Mouse (Mus musculus) heart, adult 2 months (tissue): Measurements from ENCODE around the gene Ctnna3. TPM values are rescaled to one million over a fixed set of nuclear protein-coding genes. Genes with fewer than 3 reads are reported as not detected.
"Not testable (repeated sequence)": the region's sequence is repeated elsewhere in the genome, so short reads cannot be mapped to it uniquely, and the experiment has no call there.

Experiments used
- DNase-seq, 2 experiments: peaks; one replicate each; pipeline ENCODE4 v3.0.0; 2021
- H3K27ac ChIP-seq: fragments of 200-600 bp; 2 replicates; pipeline ENCODE4 v1.8.1; 2022
- H3K27me3 ChIP-seq: fragments of 200-500 bp; 2 replicates; pipeline ENCODE4 v1.6.1; 2012; ENCODE audit warnings: mild to moderate bottlenecking, low read length, inconsistent platforms, mixed read lengths; ENCODE audit not compliant: control insufficient read depth, insufficient read depth
- H3K36me3 ChIP-seq: fragments of 200-500 bp; 2 replicates; pipeline ENCODE4 v1.6.1; 2012; ENCODE audit warnings: low read length, inconsistent platforms; ENCODE audit not compliant: control insufficient read depth, insufficient read depth
- H3K4me1 ChIP-seq: fragments of 200-500 bp; 2 replicates; pipeline ENCODE4 v1.6.1; 2011; ENCODE audit warnings: low read length; ENCODE audit not compliant: control insufficient read depth, insufficient read depth
- H3K4me3 ChIP-seq: fragments of 200-600 bp; 2 replicates; pipeline ENCODE4 v1.8.1; 2022
- H3K79me2 ChIP-seq: fragments of 200-500 bp; replicated peaks from 2 replicates; pipeline ENCODE4 v1.6.1; 2012; ENCODE audit warnings: mild to moderate bottlenecking, inconsistent platforms, low read length, moderate library complexity, mixed read lengths; ENCODE audit not compliant: control insufficient read depth, insufficient read depth
- H3K9ac ChIP-seq: fragments of 200-500 bp; 2 replicates; pipeline ENCODE4 v1.6.1; 2012; ENCODE audit warnings: low read depth, mild to moderate bottlenecking, control low read depth, inconsistent platforms, low read length, mixed read lengths
- CTCF ChIP-seq: fragments of 200-600 bp; IDR thresholded peaks from 2 replicates; pipeline ENCODE4 v1.8.1; 2022; ENCODE audit warnings: antibody characterized with exemption, mild to moderate bottlenecking, moderate library complexity
- EP300 ChIP-seq: fragments of 200-500 bp; IDR thresholded peaks from 2 replicates; pipeline ENCODE4 v1.6.1; 2011; ENCODE audit warnings: low read depth, low read length, control low read depth; ENCODE audit not compliant: insufficient read depth
- POLR2A ChIP-seq: fragments of 200-500 bp; IDR thresholded peaks from 2 replicates; pipeline ENCODE4 v1.6.1; 2011; ENCODE audit warnings: mild to moderate bottlenecking, low read depth, low read length, control low read depth; ENCODE audit not compliant: insufficient read depth
- WGBS: fragments of 180-500 bp; shearing (Covaris S2); methylation state at CpG from one replicate; pipeline ENCODE4 v1.1.7; 2018; 5-methylcytosine and 5-hydroxymethylcytosine counted together
- intact Hi-C: fragments of 180-260 bp; cut with DNase I; formaldehyde crosslinking; loops from one replicate; pipeline ENCODE4 v1.15.1; 2025
- polyA plus RNA-seq: library from polyadenylated mRNA; depleted of rRNA; stranded (reverse); fragments of >200 nt; gene quantifications from 2 replicates; pipeline ENCODE4 v1.2.3, GENCODE M21; 2012
- total RNA-seq, 2 experiments: library from RNA; stranded (reverse); gene quantifications; 2 replicates each; pipeline ENCODE4 v1.2.3; 2021

Ctnna3 gene
- total and polyA plus RNA-seq, 3 experiments = 6.4 to 54.6 (median 46.9) TPM

- no peak for DNase-seq
- H3K27me3 ChIP-seq = no peaks in the 10 kb centered on the region
- no peak overlapping the region for H3K9ac ChIP-seq
- intact Hi-C loops = no loop called here
- WGBS = 87% methylated on average over 7 of the region's 7 CpGs
- H3K4me1 ChIP-seq = no peaks in the 10 kb centered on the region; the same call in 1 of the 2 replicates
- no peak overlapping the region for H3K27ac ChIP-seq
- no peak overlapping the region for H3K4me3 ChIP-seq
- no peaks in the 10 kb centered on the region for H3K79me2 ChIP-seq
- TF ChIP-seq POLR2A (no peak), CTCF (no peak), EP300 (no peak)
- H3K36me3 ChIP-seq = no peaks in the 10 kb centered on the region
Observed at GRCm38 (mm10) chr10:63431221-63431736, 1.4 kb downstream of the Ctnna3 start.

DNA sequence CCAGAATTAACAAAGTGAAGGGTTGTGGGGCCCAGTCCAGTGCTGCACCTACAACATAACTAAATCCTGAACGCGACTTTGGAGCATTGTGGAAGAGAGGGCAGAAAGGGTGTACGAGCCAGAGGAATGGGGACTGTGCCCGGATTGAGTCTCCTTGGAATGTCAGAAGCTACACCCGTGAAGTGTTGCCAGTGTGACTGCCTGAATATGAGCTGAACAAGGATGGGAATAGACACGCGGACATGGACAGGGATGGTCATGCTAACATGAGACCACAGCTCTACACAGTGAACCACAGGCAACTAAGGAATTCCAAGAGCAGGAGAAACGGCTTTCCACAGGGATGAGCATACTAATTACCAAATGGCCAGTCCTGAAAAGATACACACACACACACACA is 2.2 kb downstream of the Ctnna3 start:
- DNase-seq = no peak
- no peaks in the 10 kb centered on the region for H3K36me3 ChIP-seq
- no peak overlapping the region for H3K27ac ChIP-seq
- no peak overlapping the region for H3K4me3 ChIP-seq
- no peaks in the 10 kb centered on the region for H3K79me2 ChIP-seq
- WGBS = 89% methylated on average over 8 of the region's 8 CpGs
- intact Hi-C loops = no loop called here
- H3K27me3 ChIP-seq = no peaks in the 10 kb centered on the region
- H3K4me1 ChIP-seq = no peaks in the 10 kb centered on the region; the same call in 1 of the 2 replicates
- H3K9ac ChIP-seq = no peak overlapping the region
- TF ChIP-seq EP300 = no peak
- TF ChIP-seq POLR2A = no peak
- no peak for TF ChIP-seq CTCF

- no peak for DNase-seq
- no peak overlapping the region for H3K4me3 ChIP-seq
- WGBS = 33% methylated on average over 2 of the region's 2 CpGs
- intact Hi-C loops = no loop called here
- TF ChIP-seq EP300 (no peak), POLR2A (no peak), CTCF (no peak)
- no peak overlapping the region for H3K9ac ChIP-seq
- H3K27me3 ChIP-seq = no peaks in the 10 kb centered on the region
- no peak overlapping the region for H3K27ac ChIP-seq
- no peaks in the 10 kb centered on the region for H3K36me3 ChIP-seq
- no peaks in the 10 kb centered on the region for H3K79me2 ChIP-seq
- no peaks in the 10 kb centered on the region; the same call in 1 of the 2 replicates for H3K4me1 ChIP-seq
Observed at GRCm38 (mm10) chr10:63432887-63433286, 3.0 kb downstream of the Ctnna3 start.

DNA sequence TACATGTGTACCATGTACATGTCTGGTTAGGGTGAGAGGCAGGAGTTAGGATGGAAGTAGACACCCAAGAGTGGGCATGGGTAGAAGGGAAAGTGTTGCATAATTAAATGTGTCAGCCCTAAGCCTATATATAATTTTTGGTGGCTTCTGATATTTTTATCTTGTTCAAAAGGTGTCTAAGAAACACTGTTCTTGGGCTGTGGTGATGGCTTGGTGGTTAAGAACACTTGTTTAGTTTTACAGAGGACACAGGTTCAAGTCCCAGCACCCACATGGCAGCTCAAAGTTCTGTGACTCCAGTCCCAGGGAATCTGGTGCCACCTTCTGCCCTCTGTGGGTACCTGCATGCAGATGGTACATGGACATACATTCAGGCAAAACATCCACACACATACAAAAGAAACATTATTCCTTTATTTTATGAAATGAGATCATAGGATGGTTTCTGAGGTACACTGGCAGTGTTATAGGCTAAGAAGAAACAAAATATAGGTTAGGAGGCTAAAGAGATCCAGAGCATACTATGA is 8.9 kb downstream of the Ctnna3 start:
- intact Hi-C loops = no loop called here
- TF ChIP-seq POLR2A (no peak), CTCF (no peak), EP300 (no peak)

DNA sequence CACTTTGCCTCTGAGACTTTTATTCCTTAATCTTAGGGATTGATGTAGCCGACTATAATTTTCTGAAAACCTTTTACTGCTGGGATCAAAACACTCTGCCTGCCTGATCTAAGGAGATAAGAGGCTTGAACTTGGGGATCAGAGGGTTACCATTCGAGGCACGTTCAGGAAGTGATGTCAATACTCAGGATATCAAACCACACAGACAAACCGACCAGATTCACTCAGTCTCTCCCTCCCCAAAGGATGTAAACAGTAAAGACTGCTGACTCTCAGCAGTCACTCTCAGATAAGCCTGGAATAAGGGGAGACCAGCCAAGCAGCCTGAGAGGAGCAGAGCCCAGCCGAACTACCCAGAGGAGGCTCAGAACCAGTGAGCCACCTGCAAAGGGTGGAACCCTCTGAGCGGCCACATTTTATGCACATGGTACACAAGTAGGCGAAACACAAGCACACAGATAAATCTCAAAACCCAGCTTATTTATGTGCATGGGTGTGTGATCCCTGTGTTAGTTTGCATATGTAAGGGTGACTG is 9.9 kb downstream of the Ctnna3 start:
- TF ChIP-seq EP300 (no peak), POLR2A (no peak), CTCF (no peak)
- H3K27ac ChIP-seq = no peak overlapping the region
- H3K79me2 ChIP-seq = no peaks in the 10 kb centered on the region
- no peaks in the 10 kb centered on the region for H3K4me1 ChIP-seq
- no peak overlapping the region for H3K4me3 ChIP-seq
- no peaks in the 10 kb centered on the region for H3K27me3 ChIP-seq
- 47% methylated on average over 7 of the region's 7 CpGs for WGBS
- no peak for DNase-seq
- H3K36me3 ChIP-seq = no peaks in the 10 kb centered on the region
- H3K9ac ChIP-seq = no peak overlapping the region
- intact Hi-C loops = no loop called here

More for the DNA sequence above, 8.9 kb downstream of the Ctnna3 start:
- Histone ChIP-seq H3K79me2 (no peaks in the 10 kb centered on the region), H3K27me3 (no peaks in the 10 kb centered on the region), H3K36me3 (no peaks in the 10 kb centered on the region), H3K27ac (no peak overlapping the region), H3K4me3 (no peak overlapping the region), H3K9ac (no peak overlapping the region), H3K4me1 (no peaks in the 10 kb centered on the region)
- DNase-seq = no peak

DNA sequence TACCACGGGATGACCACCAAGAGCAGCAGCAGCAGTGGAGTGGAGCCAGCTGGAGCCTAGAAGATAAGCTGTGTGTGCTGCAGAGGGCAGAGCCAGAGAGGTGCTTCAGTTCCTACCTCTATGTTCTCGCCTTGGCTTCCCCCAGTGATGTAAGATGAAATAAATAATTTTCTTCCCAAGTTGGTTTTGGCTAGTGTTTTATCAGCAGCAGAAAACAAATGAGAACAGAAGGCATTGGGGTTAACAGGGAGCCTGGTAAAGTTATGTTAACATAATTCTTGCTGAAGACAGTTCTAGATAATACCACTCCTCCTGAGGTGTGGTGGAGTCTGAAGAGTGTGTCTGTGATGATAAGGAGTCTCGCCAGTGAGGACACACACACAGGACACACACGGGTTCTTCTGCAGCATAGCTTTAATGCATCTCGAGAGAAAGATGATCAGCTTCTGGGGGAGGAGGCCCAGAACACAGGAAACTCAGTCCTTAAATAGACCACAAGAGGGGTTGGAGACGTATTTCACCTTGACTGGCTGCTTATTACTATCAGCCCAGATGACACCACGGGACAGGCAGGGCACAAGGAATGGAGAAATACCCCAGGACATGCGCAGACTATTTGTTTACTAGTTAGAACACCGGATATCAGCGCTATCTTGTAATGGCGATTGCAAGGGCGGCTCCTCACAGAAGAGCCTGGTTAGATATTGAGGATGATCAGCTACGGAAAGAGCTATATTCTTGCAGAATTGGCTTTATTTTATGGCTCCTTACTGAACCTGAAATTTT is 14.9 kb downstream of the Ctnna3 start:
- H3K9ac ChIP-seq, H3K4me1 ChIP-seq, H3K36me3 ChIP-seq, H3K79me2 ChIP-seq, H3K27ac ChIP-seq, H3K4me3 ChIP-seq, H3K27me3 ChIP-seq, intact Hi-C loops, DNase-seq: not testable (repeated sequence)
- 73% methylated on average over 13 of the region's 13 CpGs for WGBS
